Mouse (Mus musculus) ovary, postnatal 36 days (tissue): ENCODE measurements at regions not wholly inside any gene's neighbourhood (a gene's known extent, or its start where the extent isn't known, plus 50 kb on each side); places are given as distances from the start of the nearest gene placed in this dataset.
A peak's percentile ranks its signal among the peaks of the same experiment; 100 is the strongest.
"Not testable (repeated sequence)": the region's sequence is repeated elsewhere in the genome, so short reads cannot be mapped to it uniquely, and the experiment has no call there.

Experiments
- DNase-seq: peaks from one replicate; pipeline ENCODE4 v3.0.0; 2022; ENCODE audit warnings: low spot score, mixed read lengths

GRCm38 (mm10) chr10:19297669-19298068, 58.7 kb upstream of the Olig3 start:
- DNase-seq: no peak

- DNase-seq: no peak
Measured at GRCm38 (mm10) chr10:19295388-19296013, 60.8 kb upstream of the Olig3 start.

GRCm38 (mm10) chr10:19291474-19291873, 64.9 kb upstream of the Olig3 start:
- DNase-seq: no peak

GRCm38 (mm10) chr10:19291039-19291438, 65.3 kb upstream of the Olig3 start:
- DNase-seq: not testable (repeated sequence)

- no peak for DNase-seq
Measured at GRCm38 (mm10) chr10:19282166-19282565, 74.2 kb upstream of the Olig3 start.

GRCm38 (mm10) chr10:19281021-19281420, 75.3 kb upstream of the Olig3 start:
- no peak for DNase-seq

GRCm38 (mm10) chr10:19278189-19278842, 78.0 kb upstream of the Olig3 start:
- no peak for DNase-seq

GRCm38 (mm10) chr10:19277103-19277827, 79.1 kb upstream of the Olig3 start:
- no peak for DNase-seq

- DNase-seq: no peak
Measured at GRCm38 (mm10) chr10:19274985-19275384, 81.3 kb upstream of the Olig3 start.

GRCm38 (mm10) chr10:19269418-19269817, 86.9 kb upstream of the Olig3 start:
- no peak for DNase-seq

GRCm38 (mm10) chr10:19268051-19268450, 88.3 kb upstream of the Olig3 start:
- no peak for DNase-seq

- peak; percentile 8 for DNase-seq
Measured at GRCm38 (mm10) chr10:19240102-19240759, 116.1 kb upstream of the Olig3 start.

GRCm38 (mm10) chr10:19216240-19216639, 140.1 kb upstream of the Olig3 start:
- no peak for DNase-seq

- DNase-seq: no peak
Measured at GRCm38 (mm10) chr10:19209751-19210150, 146.6 kb upstream of the Olig3 start.

- DNase-seq: no peak
Measured at GRCm38 (mm10) chr10:19208101-19208722, 148.1 kb upstream of the Olig3 start.

GRCm38 (mm10) chr10:19207505-19207904, 148.8 kb upstream of the Olig3 start:
- DNase-seq: no peak

GRCm38 (mm10) chr10:19200311-19200710, 156.0 kb upstream of the Olig3 start:
- DNase-seq: no peak

- DNase-seq: no peak
Measured at GRCm38 (mm10) chr10:19195676-19196075, 160.7 kb upstream of the Olig3 start.

GRCm38 (mm10) chr10:19194646-19195045, 161.7 kb upstream of the Olig3 start:
- DNase-seq: no peak

- DNase-seq: no peak
Measured at GRCm38 (mm10) chr10:19192971-19193758, 163.2 kb upstream of the Olig3 start.

- no peak for DNase-seq
Measured at GRCm38 (mm10) chr10:19192221-19192620, 164.1 kb upstream of the Olig3 start.
